Mouse (Mus musculus) mature B cell (primary cell): ENCODE results near the gene Shb.

Source experiments
- in situ Hi-C: fragments of 300-500 bp; cut with MboI; formaldehyde crosslinking; loops from 2 replicates; pipeline ENCODE4 v1.14.3; 2019

The Shb gene

GRCm38 (mm10) chr4:45527562-45528354 is 4.5 kb downstream of the Shb start:
- in situ Hi-C loops = no loop called here

GRCm38 (mm10) chr4:45526846-45527561 is 5.3 kb downstream of the Shb start:
- in situ Hi-C loops = no loop called here

GRCm38 (mm10) chr4:45526175-45526574 is 6.1 kb downstream of the Shb start:
- in situ Hi-C loops = no loop called here

GRCm38 (mm10) chr4:45525541-45525940 is 6.7 kb downstream of the Shb start:
- in situ Hi-C loops = no loop called here

- in situ Hi-C loops = no loop called here
Measured at GRCm38 (mm10) chr4:45524602-45525001, 7.7 kb downstream of the Shb start.

GRCm38 (mm10) chr4:45523360-45523759 is 8.9 kb downstream of the Shb start:
- in situ Hi-C loops = no loop called here

GRCm38 (mm10) chr4:45522956-45523355 is 9.3 kb downstream of the Shb start:
- in situ Hi-C loops = no loop called here

GRCm38 (mm10) chr4:45522583-45522900 is 9.7 kb downstream of the Shb start:
- in situ Hi-C loops = no loop called here

GRCm38 (mm10) chr4:45521705-45522582 is 10.3 kb downstream of the Shb start:
- in situ Hi-C loops = no loop called here

GRCm38 (mm10) chr4:45520375-45520774 is 11.9 kb downstream of the Shb start:
- in situ Hi-C loops = no loop called here

- in situ Hi-C loops = no loop called here
Measured at GRCm38 (mm10) chr4:45517399-45517798, 14.9 kb downstream of the Shb start.

- in situ Hi-C loops = no loop called here
Measured at GRCm38 (mm10) chr4:45515894-45516293, 16.4 kb downstream of the Shb start.

GRCm38 (mm10) chr4:45514406-45514805 is 17.9 kb downstream of the Shb start:
- in situ Hi-C loops = no loop called here

GRCm38 (mm10) chr4:45513791-45514293 is 18.4 kb downstream of the Shb start:
- in situ Hi-C loops = no loop called here

GRCm38 (mm10) chr4:45513340-45513739 is 18.9 kb downstream of the Shb start:
- in situ Hi-C loops = no loop called here

GRCm38 (mm10) chr4:45510163-45510562 is 22.1 kb downstream of the Shb start:
- in situ Hi-C loops = no loop called here

- in situ Hi-C loops = no loop called here
Measured at GRCm38 (mm10) chr4:45509416-45509815, 22.9 kb downstream of the Shb start.

GRCm38 (mm10) chr4:45508469-45508868 is 23.8 kb downstream of the Shb start:
- in situ Hi-C loops = no loop called here

GRCm38 (mm10) chr4:45507476-45507875 is 24.8 kb downstream of the Shb start:
- in situ Hi-C loops = no loop called here

- in situ Hi-C loops = no loop called here
Measured at GRCm38 (mm10) chr4:45507039-45507438, 25.2 kb downstream of the Shb start.

GRCm38 (mm10) chr4:45506613-45507012 is 25.7 kb downstream of the Shb start:
- in situ Hi-C loops = no loop called here

GRCm38 (mm10) chr4:45505671-45506070 is 26.6 kb downstream of the Shb start:
- in situ Hi-C loops = no loop called here
